Mouse (Mus musculus): ENCODE results near the gene Nr2c2. TPM values are rescaled to one million over a fixed set of nuclear protein-coding genes. Genes with fewer than 3 reads are reported as not detected.
A peak's percentile ranks its signal among the peaks of the same experiment; 100 is the strongest.

The Nr2c2 gene
- polyA plus RNA-seq, 1 experiment from 2014 or later = 16.1 TPM

- H3K4me1 ChIP-seq (ENCODE audit: control insufficient read depth, insufficient read depth, low read length) = peaks cover 22% of the 10 kb centered on the region
- H3K4me2 ChIP-seq (ENCODE audit: low read length) = no peak overlapping the region
- H3K27me3 ChIP-seq (replicated peaks; ENCODE audit: control insufficient read depth, insufficient read depth, low read length) = no peaks in the 10 kb centered on the region
- no peak overlapping the region for H3K4me3 ChIP-seq (ENCODE audit: low read depth, low read length)
- H3K9ac ChIP-seq (ENCODE audit: low read length) = no peak overlapping the region
- WGBS = 94% methylated on average over 2 of the region's 2 CpGs
- H3K36me3 ChIP-seq (ENCODE audit: control insufficient read depth, insufficient read depth, low read length) = no peaks in the 10 kb centered on the region
- DNase-seq (ENCODE audit: low spot score) = no peak
- no peak for ATAC-seq
- no peaks in the 10 kb centered on the region for H3K9me3 ChIP-seq (replicated peaks; ENCODE audit: control insufficient read depth, low read length)
- no peak overlapping the region for H3K27ac ChIP-seq (ENCODE audit: low read depth, low read length)
Measured at GRCm38 (mm10) chr6:92093869-92094268, 2.7 kb downstream of the Nr2c2 start.

GRCm38 (mm10) chr6:92100679-92101360 lies 9.6 kb downstream of the Nr2c2 start:
- no peak overlapping the region for H3K4me2 ChIP-seq (ENCODE audit: low read length)
- ATAC-seq (no peak), DNase-seq (ENCODE audit: low spot score) (no peak)
- no peaks in the 10 kb centered on the region for H3K9me3 ChIP-seq (replicated peaks; ENCODE audit: control insufficient read depth, low read length)
- H3K27me3 ChIP-seq (replicated peaks; ENCODE audit: control insufficient read depth, insufficient read depth, low read length) = no peaks in the 10 kb centered on the region
- 72% methylated on average over 2 of the region's 2 CpGs for WGBS
- no peaks in the 10 kb centered on the region; the same call in 1 of the 2 replicates for H3K4me1 ChIP-seq (ENCODE audit: control insufficient read depth, insufficient read depth, low read length)
- no peak overlapping the region for H3K4me3 ChIP-seq (ENCODE audit: low read depth, low read length)
- no peak overlapping the region for H3K9ac ChIP-seq (ENCODE audit: low read length)
- no peaks in the 10 kb centered on the region for H3K36me3 ChIP-seq (ENCODE audit: control insufficient read depth, insufficient read depth, low read length)
- no peak overlapping the region for H3K27ac ChIP-seq (ENCODE audit: low read depth, low read length)

- H3K4me2 ChIP-seq (ENCODE audit: low read length) = no peak overlapping the region
- ATAC-seq (no peak), DNase-seq (ENCODE audit: low spot score) (peak; percentile 7)
- H3K27me3 ChIP-seq (replicated peaks; ENCODE audit: control insufficient read depth, insufficient read depth, low read length) = no peaks in the 10 kb centered on the region
- H3K27ac ChIP-seq (ENCODE audit: low read depth, low read length) = no peak overlapping the region
- no peak overlapping the region for H3K4me3 ChIP-seq (ENCODE audit: low read depth, low read length)
- no peaks in the 10 kb centered on the region for H3K36me3 ChIP-seq (ENCODE audit: control insufficient read depth, insufficient read depth, low read length)
- H3K4me1 ChIP-seq (ENCODE audit: control insufficient read depth, insufficient read depth, low read length) = no peaks in the 10 kb centered on the region
- H3K9me3 ChIP-seq (replicated peaks; ENCODE audit: control insufficient read depth, low read length) = no peaks in the 10 kb centered on the region
- no peak overlapping the region for H3K9ac ChIP-seq (ENCODE audit: low read length)
Measured at GRCm38 (mm10) chr6:92124547-92124946, 33.4 kb downstream of the Nr2c2 start.

- H3K9me3 ChIP-seq (replicated peaks; ENCODE audit: control insufficient read depth, low read length) = no peaks in the 10 kb centered on the region
Measured at GRCm38 (mm10) chr6:92126861-92127468, 35.8 kb downstream of the Nr2c2 start.

GRCm38 (mm10) chr6:92131456-92131855 lies 40.3 kb downstream of the Nr2c2 start:
- H3K9ac ChIP-seq (ENCODE audit: low read length) = no peak overlapping the region
- WGBS = 92% methylated on average over 1 of the region's 1 CpGs
- ATAC-seq (no peak), DNase-seq (ENCODE audit: low spot score) (no peak)
- H3K4me2 ChIP-seq (ENCODE audit: low read length) = no peak overlapping the region
- no peaks in the 10 kb centered on the region for H3K9me3 ChIP-seq (replicated peaks; ENCODE audit: control insufficient read depth, low read length)
- H3K4me1 ChIP-seq (ENCODE audit: control insufficient read depth, insufficient read depth, low read length) = no peaks in the 10 kb centered on the region
- H3K27me3 ChIP-seq (replicated peaks; ENCODE audit: control insufficient read depth, insufficient read depth, low read length) = no peaks in the 10 kb centered on the region
- no peak overlapping the region for H3K4me3 ChIP-seq (ENCODE audit: low read depth, low read length)
- H3K36me3 ChIP-seq (ENCODE audit: control insufficient read depth, insufficient read depth, low read length) = peaks cover 6% of the 10 kb centered on the region; the same call in 1 of the 2 replicates
- H3K27ac ChIP-seq (ENCODE audit: low read depth, low read length) = no peak overlapping the region

More at GRCm38 (mm10) chr6:92126861-92127468, 35.8 kb downstream of the Nr2c2 start:
- Histone ChIP-seq H3K27me3 (replicated peaks; ENCODE audit: control insufficient read depth, insufficient read depth, low read length) (no peaks in the 10 kb centered on the region), H3K36me3 (ENCODE audit: control insufficient read depth, insufficient read depth, low read length) (no peaks in the 10 kb centered on the region), H3K4me1 (ENCODE audit: control insufficient read depth, insufficient read depth, low read length) (no peaks in the 10 kb centered on the region), H3K9ac (ENCODE audit: low read length) (no peak overlapping the region), H3K4me2 (ENCODE audit: low read length) (no peak overlapping the region), H3K4me3 (ENCODE audit: low read depth, low read length) (no peak overlapping the region), H3K27ac (ENCODE audit: low read depth, low read length) (no peak overlapping the region)
- no peak for DNase-seq (ENCODE audit: low spot score)
- WGBS = 97% methylated on average over 1 of the region's 1 CpGs
- no peak for ATAC-seq

GRCm38 (mm10) chr6:92132021-92132911 lies 41.1 kb downstream of the Nr2c2 start:
- H3K36me3 ChIP-seq (ENCODE audit: control insufficient read depth, insufficient read depth, low read length) = peaks cover 6% of the 10 kb centered on the region; the same call in 1 of the 2 replicates
- no peak overlapping the region for H3K27ac ChIP-seq (ENCODE audit: low read depth, low read length)
- no peaks in the 10 kb centered on the region for H3K9me3 ChIP-seq (replicated peaks; ENCODE audit: control insufficient read depth, low read length)
- no peak overlapping the region for H3K9ac ChIP-seq (ENCODE audit: low read length)
- no peak overlapping the region for H3K4me3 ChIP-seq (ENCODE audit: low read depth, low read length)
- no peaks in the 10 kb centered on the region for H3K27me3 ChIP-seq (replicated peaks; ENCODE audit: control insufficient read depth, insufficient read depth, low read length)
- H3K4me2 ChIP-seq (ENCODE audit: low read length) = no peak overlapping the region
- no peak for DNase-seq (ENCODE audit: low spot score)
- ATAC-seq = no peak
- no peaks in the 10 kb centered on the region for H3K4me1 ChIP-seq (ENCODE audit: control insufficient read depth, insufficient read depth, low read length)
- 93% methylated on average over 3 of the region's 3 CpGs for WGBS

- H3K9ac ChIP-seq (ENCODE audit: low read length) = no peak overlapping the region
- peaks cover 6% of the 10 kb centered on the region; the same call in 1 of the 2 replicates for H3K36me3 ChIP-seq (ENCODE audit: control insufficient read depth, insufficient read depth, low read length)
- no peaks in the 10 kb centered on the region for H3K27me3 ChIP-seq (replicated peaks; ENCODE audit: control insufficient read depth, insufficient read depth, low read length)
- no peaks in the 10 kb centered on the region for H3K4me1 ChIP-seq (ENCODE audit: control insufficient read depth, insufficient read depth, low read length)
- no peak for DNase-seq (ENCODE audit: low spot score)
- WGBS = 98% methylated on average over 2 of the region's 2 CpGs
- no peak overlapping the region for H3K4me3 ChIP-seq (ENCODE audit: low read depth, low read length)
- no peak overlapping the region for H3K4me2 ChIP-seq (ENCODE audit: low read length)
- no peak for ATAC-seq
- no peak overlapping the region for H3K27ac ChIP-seq (ENCODE audit: low read depth, low read length)
- H3K9me3 ChIP-seq (replicated peaks; ENCODE audit: control insufficient read depth, low read length) = no peaks in the 10 kb centered on the region
Measured at GRCm38 (mm10) chr6:92133617-92134016, 42.4 kb downstream of the Nr2c2 start.

GRCm38 (mm10) chr6:92136356-92136755 lies 45.2 kb downstream of the Nr2c2 start:
- WGBS = 72% methylated on average over 2 of the region's 2 CpGs
- Histone ChIP-seq H3K9ac (ENCODE audit: low read length) (no peak overlapping the region), H3K36me3 (ENCODE audit: control insufficient read depth, insufficient read depth, low read length) (peaks cover 14% of the 10 kb centered on the region; the same call in 1 of the 2 replicates), H3K27me3 (replicated peaks; ENCODE audit: control insufficient read depth, insufficient read depth, low read length) (no peaks in the 10 kb centered on the region), H3K9me3 (replicated peaks; ENCODE audit: control insufficient read depth, low read length) (no peaks in the 10 kb centered on the region), H3K27ac (ENCODE audit: low read depth, low read length) (no peak overlapping the region), H3K4me3 (ENCODE audit: low read depth, low read length) (no peak overlapping the region), H3K4me2 (ENCODE audit: low read length) (no peak overlapping the region), H3K4me1 (ENCODE audit: control insufficient read depth, insufficient read depth, low read length) (no peaks in the 10 kb centered on the region)
- DNase-seq (ENCODE audit: low spot score) = no peak
- no peak for ATAC-seq

All from forebrain, embryonic 14.5 days (tissue).